Mouse (Mus musculus): ENCODE results near the gene Dcun1d4.
"Not testable (repeated sequence)": the region's sequence is repeated elsewhere in the genome, so short reads cannot be mapped to it uniquely, and the experiment has no call there.

The Dcun1d4 gene

GRCm38 (mm10) chr5:73547252-73547651, 66.5 kb downstream of the Dcun1d4 start:
- DNase-seq (ENCODE audit: low read depth, low spot score): no peak

GRCm38 (mm10) chr5:73548237-73548636, 67.4 kb downstream of the Dcun1d4 start:
- DNase-seq (ENCODE audit: low read depth, low spot score): no peak

- no peak for DNase-seq (ENCODE audit: low read depth, low spot score)
Measured at GRCm38 (mm10) chr5:73548838-73549237, 68.0 kb downstream of the Dcun1d4 start.

GRCm38 (mm10) chr5:73551836-73552235, 71.0 kb downstream of the Dcun1d4 start:
- DNase-seq (ENCODE audit: low read depth, low spot score): no peak

- DNase-seq (ENCODE audit: low read depth, low spot score): no peak
Measured at GRCm38 (mm10) chr5:73553903-73554302, 73.1 kb downstream of the Dcun1d4 start.

- no peak for DNase-seq (ENCODE audit: low read depth, low spot score)
Measured at GRCm38 (mm10) chr5:73555096-73555852, 74.5 kb downstream of the Dcun1d4 start.

- no peak for DNase-seq (ENCODE audit: low read depth, low spot score)
Measured at GRCm38 (mm10) chr5:73556733-73557425, 76.1 kb downstream of the Dcun1d4 start.

- DNase-seq (ENCODE audit: low read depth, low spot score): no peak
Measured at GRCm38 (mm10) chr5:73558756-73559155, 78.0 kb downstream of the Dcun1d4 start.

- DNase-seq (ENCODE audit: low read depth, low spot score): no peak
Measured at GRCm38 (mm10) chr5:73564038-73564437, 83.2 kb downstream of the Dcun1d4 start.

- no peak for DNase-seq (ENCODE audit: low read depth, low spot score)
Measured at GRCm38 (mm10) chr5:73566119-73566518, 85.3 kb downstream of the Dcun1d4 start.

- no peak for DNase-seq (ENCODE audit: low read depth, low spot score)
Measured at GRCm38 (mm10) chr5:73566892-73567291, 86.1 kb downstream of the Dcun1d4 start.

GRCm38 (mm10) chr5:73569181-73569580, 88.4 kb downstream of the Dcun1d4 start:
- no peak for DNase-seq (ENCODE audit: low read depth, low spot score)

- no peak for DNase-seq (ENCODE audit: low read depth, low spot score)
Measured at GRCm38 (mm10) chr5:73571395-73572156, 90.8 kb downstream of the Dcun1d4 start.

- no peak for DNase-seq (ENCODE audit: low read depth, low spot score)
Measured at GRCm38 (mm10) chr5:73572846-73573245, 92.0 kb downstream of the Dcun1d4 start.

GRCm38 (mm10) chr5:73573789-73574188, 93.0 kb downstream of the Dcun1d4 start:
- DNase-seq (ENCODE audit: low read depth, low spot score): no peak

GRCm38 (mm10) chr5:73574616-73575015, 93.8 kb downstream of the Dcun1d4 start:
- no peak for DNase-seq (ENCODE audit: low read depth, low spot score)

GRCm38 (mm10) chr5:73576708-73577107, 95.9 kb downstream of the Dcun1d4 start:
- peak; percentile 65 for DNase-seq (ENCODE audit: low read depth, low spot score)

- no peak for DNase-seq (ENCODE audit: low read depth, low spot score)
Measured at GRCm38 (mm10) chr5:73578131-73578530, 97.3 kb downstream of the Dcun1d4 start.

GRCm38 (mm10) chr5:73584011-73584410, 103.2 kb downstream of the Dcun1d4 start:
- not testable (repeated sequence) for DNase-seq (ENCODE audit: low read depth, low spot score)

- DNase-seq (ENCODE audit: low read depth, low spot score): no peak
Measured at GRCm38 (mm10) chr5:73585212-73586115, 104.7 kb downstream of the Dcun1d4 start.

GRCm38 (mm10) chr5:73586597-73586996, 105.8 kb downstream of the Dcun1d4 start:
- DNase-seq (ENCODE audit: low read depth, low spot score): no peak
